ENCODE assay signal across 12 mouse cellular contexts in genomic region chr9:95221310-95221709, GRCm38 (mm10).
"Had no signal": no experiment of that assay in that cellular context is flagged by ENCODE, and none has a peak within 500 bp of the region (broad histone marks: within the 10 kb centered on the region; RNA-seq: fewer than 3 reads in every experiment).

No protein-coding gene starts in this region.

- H3K4me2 ChIP-seq: hindbrain, embryonic 15.5 days; liver, embryonic 11.5 days; liver, embryonic 15.5 days; lung, embryonic 15.5 days; midbrain, embryonic 13.5 days; stomach, embryonic 15.5 days had no signal

- H3K4me3 ChIP-seq: hindbrain, embryonic 15.5 days; left cerebral cortex, adult 2 months; limb, embryonic 10.5 days; liver, embryonic 15.5 days; lung, embryonic 15.5 days; midbrain, embryonic 13.5 days; stomach, embryonic 15.5 days had no signal

- ATAC-seq: intestine, embryonic 16.5 days; midbrain, embryonic 13.5 days had no signal

- H3K36me3 ChIP-seq: hindbrain, embryonic 15.5 days; limb, embryonic 10.5 days; liver, embryonic 15.5 days; lung, embryonic 15.5 days; midbrain, embryonic 13.5 days; stomach, embryonic 15.5 days had no signal

- DNase-seq: right cerebral cortex, postnatal 14 days; thymus, adult 2 months; thymus, postnatal 36 days had no signal

- H3K9me3 ChIP-seq: hindbrain, embryonic 15.5 days; limb, embryonic 10.5 days; liver, embryonic 15.5 days; lung, embryonic 15.5 days; midbrain, embryonic 13.5 days; stomach, embryonic 15.5 days had no signal

- H3K27ac ChIP-seq: hindbrain, embryonic 15.5 days; left cerebral cortex, adult 2 months; limb, embryonic 10.5 days; liver, embryonic 15.5 days; lung, embryonic 15.5 days; midbrain, embryonic 13.5 days; stomach, embryonic 15.5 days had no signal

- H3K9ac ChIP-seq: hindbrain, embryonic 15.5 days; liver, embryonic 15.5 days; lung, embryonic 15.5 days; midbrain, embryonic 13.5 days; stomach, embryonic 15.5 days had no signal

- H3K27me3 ChIP-seq: hindbrain, embryonic 15.5 days; liver, embryonic 15.5 days; lung, embryonic 15.5 days; midbrain, embryonic 13.5 days; stomach, embryonic 15.5 days had no signal

- H3K4me1 ChIP-seq: hindbrain, embryonic 15.5 days; limb, embryonic 10.5 days; liver, embryonic 15.5 days; lung, embryonic 15.5 days; midbrain, embryonic 13.5 days; stomach, embryonic 15.5 days had no signal
